Mouse (Mus musculus) embryonic facial prominence, embryonic 10.5 days (tissue): ENCODE results near the gene Tpp1. TPM values are rescaled to one million over a fixed set of nuclear protein-coding genes. Genes with fewer than 3 reads are reported as not detected.

ENCODE experiments used
- DNase-seq: peaks from one replicate; pipeline ENCODE4 v3.0.0-alpha.2; 2017; ENCODE audit warnings: low spot score
- H3K27ac ChIP-seq: fragments of 300-500 bp; sonication (generic); replicated peaks from 2 replicates; pipeline ENCODE4 v1.5.1; 2016; ENCODE audit warnings: mild to moderate bottlenecking
- H3K27me3 ChIP-seq: fragments of 300-500 bp; sonication (generic); replicated peaks from 2 replicates; pipeline ENCODE4 v1.6.1; 2016; ENCODE audit warnings: low read depth, mild to moderate bottlenecking; ENCODE audit not compliant: poor library complexity, severe bottlenecking
- H3K36me3 ChIP-seq: fragments of 300-500 bp; sonication (generic); replicated peaks from 2 replicates; pipeline ENCODE4 v1.6.1; 2016; ENCODE audit warnings: mild to moderate bottlenecking, moderate library complexity
- H3K4me1 ChIP-seq: fragments of 300-500 bp; sonication (generic); 2 replicates; pipeline ENCODE4 v1.6.1; 2016
- H3K4me3 ChIP-seq: fragments of 300-500 bp; sonication (generic); 2 replicates; pipeline ENCODE4 v1.5.1; 2016; ENCODE audit warnings: mild to moderate bottlenecking, moderate library complexity
- H3K9me3 ChIP-seq: fragments of 300-500 bp; sonication (generic); 2 replicates; pipeline ENCODE4 v1.6.1; 2016; ENCODE audit warnings: mild to moderate bottlenecking
- WGBS: fragments of 180-500 bp; shearing (Covaris S2); methylation state at CpG from one replicate; pipeline ENCODE4 v1.1.7; 2016; 5-methylcytosine and 5-hydroxymethylcytosine counted together
- polyA plus RNA-seq: library from polyadenylated mRNA; unstranded; fragments of >200 nt; fragmentation: Nextera tagmentation; extraction: Ambion mirVana; gene quantifications from 2 replicates; pipeline ENCODE4 v1.2.1, GENCODE M21; 2016

Tpp1 gene
- 45.0 and 49.2 TPM in 2 replicates for polyA plus RNA-seq

GRCm38 (mm10) chr7:105751491-105752433 is at the start of gene Tpp1:
Gene Tpp1, minus strand, starts transcription at chr7:105752235.
- 22% methylated on average over 20 of the region's 20 CpGs for WGBS

GRCm38 (mm10) chr7:105796972-105797371 is 44.9 kb upstream of the Tpp1 start:
- no peak for DNase-seq
- Histone ChIP-seq H3K27ac (no peak overlapping the region), H3K36me3 (no peaks in the 10 kb centered on the region), H3K4me1 (no peaks in the 10 kb centered on the region), H3K4me3 (no peak overlapping the region), H3K27me3 (no peaks in the 10 kb centered on the region), H3K9me3 (no peaks in the 10 kb centered on the region)
- WGBS, result 94% methylated on average over 3 of the region's 3 CpGs

More at GRCm38 (mm10) chr7:105751491-105752433, at the start of gene Tpp1:
- no peaks in the 10 kb centered on the region for H3K27me3 ChIP-seq
- H3K9me3 ChIP-seq, result no peaks in the 10 kb centered on the region
- peaks cover 14% of the 10 kb centered on the region for H3K4me1 ChIP-seq
- H3K4me3 ChIP-seq, result peak within 1 kb of the TSS; percentile 75
- H3K27ac ChIP-seq, result peak within 1 kb of the TSS; percentile 81
- DNase-seq, result peak; percentile 89
- peaks cover 71% of the 10 kb centered on the region for H3K36me3 ChIP-seq

- Histone ChIP-seq H3K27me3 (peaks cover 5% of the 10 kb centered on the region; the same call in 1 of the 2 replicates), H3K36me3 (no peaks in the 10 kb centered on the region), H3K27ac (no peak overlapping the region), H3K4me1 (no peaks in the 10 kb centered on the region), H3K9me3 (no peaks in the 10 kb centered on the region), H3K4me3 (no peak overlapping the region)
- 21% methylated on average over 7 of the region's 7 CpGs for WGBS
- DNase-seq, result no peak
Measured at GRCm38 (mm10) chr7:105795759-105796366, 43.8 kb upstream of the Tpp1 start.

- 82% methylated on average over 7 of the region's 7 CpGs for WGBS
- no peak for DNase-seq
- Histone ChIP-seq H3K27me3 (peaks cover 22% of the 10 kb centered on the region), H3K9me3 (no peaks in the 10 kb centered on the region), H3K4me1 (peaks cover under 1% of the 10 kb centered on the region; the same call in 1 of the 2 replicates), H3K36me3 (no peaks in the 10 kb centered on the region), H3K4me3 (no peak overlapping the region), H3K27ac (no peak overlapping the region)
Measured at GRCm38 (mm10) chr7:105793701-105794100, 41.7 kb upstream of the Tpp1 start.

GRCm38 (mm10) chr7:105791147-105791546 is 39.1 kb upstream of the Tpp1 start:
- DNase-seq, result no peak
- peaks cover 1% of the 10 kb centered on the region for H3K36me3 ChIP-seq
- H3K4me1 ChIP-seq, result peaks cover 22% of the 10 kb centered on the region
- no peak overlapping the region for H3K27ac ChIP-seq
- no peak overlapping the region for H3K4me3 ChIP-seq
- 94% methylated on average over 1 of the region's 1 CpGs for WGBS
- H3K27me3 ChIP-seq, result peaks cover 31% of the 10 kb centered on the region
- H3K9me3 ChIP-seq, result no peaks in the 10 kb centered on the region

GRCm38 (mm10) chr7:105787285-105788140 is 35.5 kb upstream of the Tpp1 start, which contains the start of gene Dchs1:
Gene Dchs1, minus strand, starts transcription at chr7:105787654.
- Histone ChIP-seq H3K36me3 (peaks cover 35% of the 10 kb centered on the region), H3K4me3 (peak within 1 kb of the TSS; percentile 87), H3K9me3 (no peaks in the 10 kb centered on the region), H3K4me1 (peaks cover 57% of the 10 kb centered on the region), H3K27ac (peak within 1 kb of the TSS; percentile 99), H3K27me3 (peaks cover 34% of the 10 kb centered on the region)
- DNase-seq, result peak; percentile 86
- WGBS, result under 1% methylated on average over 93 of the region's 97 CpGs

- Histone ChIP-seq H3K27me3 (peaks cover 34% of the 10 kb centered on the region), H3K4me1 (peaks cover 57% of the 10 kb centered on the region), H3K4me3 (peak overlapping the region; percentile 87)
Measured at GRCm38 (mm10) chr7:105786506-105787284, 34.7 kb upstream of the Tpp1 start.

GRCm38 (mm10) chr7:105784556-105784955 is 32.5 kb upstream of the Tpp1 start:
- WGBS, result 24% methylated on average over 4 of the region's 4 CpGs
- Histone ChIP-seq H3K4me3 (peak overlapping the region; percentile 87), H3K9me3 (no peaks in the 10 kb centered on the region), H3K27ac (0 out of 2 replicates have a peak overlapping the region, but pooled peaks have one; percentile 21), H3K27me3 (peaks cover 21% of the 10 kb centered on the region), H3K36me3 (peaks cover 64% of the 10 kb centered on the region), H3K4me1 (peaks cover 58% of the 10 kb centered on the region)
- DNase-seq, result no peak

More at GRCm38 (mm10) chr7:105786506-105787284, 34.7 kb upstream of the Tpp1 start:
- peaks cover 43% of the 10 kb centered on the region for H3K36me3 ChIP-seq
- WGBS, result 4% methylated on average over 20 of the region's 20 CpGs
- H3K9me3 ChIP-seq, result no peaks in the 10 kb centered on the region
- H3K27ac ChIP-seq, result peak overlapping the region; percentile 99
- DNase-seq, result peak; percentile 66

- DNase-seq, result no peak
- no peaks in the 10 kb centered on the region for H3K9me3 ChIP-seq
- H3K36me3 ChIP-seq, result peaks cover 71% of the 10 kb centered on the region
- H3K27me3 ChIP-seq, result peaks cover 14% of the 10 kb centered on the region
- no peak overlapping the region for H3K27ac ChIP-seq
- H3K4me3 ChIP-seq, result no peak overlapping the region
- 31% methylated on average over 4 of the region's 4 CpGs for WGBS
- peaks cover 65% of the 10 kb centered on the region for H3K4me1 ChIP-seq
Measured at GRCm38 (mm10) chr7:105783861-105784260, 31.8 kb upstream of the Tpp1 start.

- 32% methylated on average over 4 of the region's 4 CpGs for WGBS
- H3K9me3 ChIP-seq, result no peaks in the 10 kb centered on the region
- H3K36me3 ChIP-seq, result peaks cover 87% of the 10 kb centered on the region
- peak; percentile 26 for DNase-seq
- peaks cover 52% of the 10 kb centered on the region for H3K4me1 ChIP-seq
- H3K27me3 ChIP-seq, result no peaks in the 10 kb centered on the region
- H3K27ac ChIP-seq, result peak overlapping the region; percentile 91
- peak overlapping the region; percentile 52 for H3K4me3 ChIP-seq
Measured at GRCm38 (mm10) chr7:105778553-105779265, 26.7 kb upstream of the Tpp1 start.
